Mouse (Mus musculus): Measurements from ENCODE around the gene Hist1h4b.
"Not testable (repeated sequence)": the region's sequence is repeated elsewhere in the genome, so short reads cannot be mapped to it uniquely, and the experiment has no call there.

The Hist1h4b gene

DNA sequence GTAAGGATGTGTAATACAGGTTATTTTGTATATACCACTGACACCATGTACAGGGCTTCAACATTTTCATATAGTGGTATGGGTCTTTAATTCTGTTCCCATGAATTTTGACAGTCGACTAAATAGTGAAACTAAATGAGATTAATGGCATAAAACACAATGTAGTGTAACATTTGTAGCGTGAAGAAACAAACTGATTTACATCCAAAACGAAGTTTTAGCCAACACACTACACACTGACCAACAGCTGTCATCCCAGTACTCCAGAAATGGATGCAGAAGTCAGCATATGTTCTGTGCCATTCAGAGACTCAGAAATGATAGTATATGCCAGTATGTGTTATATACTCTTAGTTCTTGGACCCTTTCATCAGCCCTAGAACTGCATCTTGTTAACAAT, 1.1 kb downstream of the Hist1h4b start:
- no peak for DNase-seq (ENCODE audit: low read depth)

DNA sequence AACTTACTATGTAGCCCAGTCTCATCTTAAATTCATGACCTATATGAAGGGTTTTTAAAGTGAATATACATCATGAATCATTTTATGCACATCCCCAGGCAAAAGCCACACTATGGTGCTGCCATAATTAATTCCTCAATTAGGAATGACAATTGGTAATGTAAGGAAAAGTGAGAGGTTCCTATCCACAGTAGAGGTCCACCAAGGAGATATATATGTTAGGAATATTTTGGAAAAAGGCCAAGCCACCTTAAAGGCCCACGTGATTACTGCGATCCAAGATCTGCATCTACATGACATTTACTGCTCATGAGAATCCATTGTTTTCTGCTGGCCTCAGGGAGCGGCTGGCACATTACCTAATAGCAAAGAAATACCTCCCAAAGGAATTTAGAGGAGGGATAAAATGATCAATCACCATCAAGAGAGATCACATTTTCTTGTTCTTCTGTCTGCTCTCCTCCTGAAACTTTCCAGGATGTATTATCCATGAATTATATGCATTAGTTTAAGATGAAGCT, 2.5 kb downstream of the Hist1h4b start:
- no peak for DNase-seq (ENCODE audit: low read depth)

DNA sequence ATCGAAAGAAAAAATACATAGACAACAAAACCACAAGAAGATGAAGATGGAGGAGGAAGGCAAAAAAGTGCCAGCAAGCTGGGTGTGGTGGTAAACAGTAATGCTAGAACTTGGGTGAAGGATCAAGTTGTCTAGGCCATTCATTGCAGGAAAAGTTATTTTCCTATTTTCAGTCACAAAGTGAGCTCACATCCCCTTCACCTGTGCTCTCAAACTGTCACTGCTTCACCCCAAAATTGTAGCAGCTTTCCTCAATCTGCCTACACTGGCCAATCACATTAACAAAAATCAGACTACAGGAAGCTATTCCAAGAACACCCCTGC, 3.1 kb downstream of the Hist1h4b start:
- DNase-seq (ENCODE audit: low read depth), result no peak

DNA sequence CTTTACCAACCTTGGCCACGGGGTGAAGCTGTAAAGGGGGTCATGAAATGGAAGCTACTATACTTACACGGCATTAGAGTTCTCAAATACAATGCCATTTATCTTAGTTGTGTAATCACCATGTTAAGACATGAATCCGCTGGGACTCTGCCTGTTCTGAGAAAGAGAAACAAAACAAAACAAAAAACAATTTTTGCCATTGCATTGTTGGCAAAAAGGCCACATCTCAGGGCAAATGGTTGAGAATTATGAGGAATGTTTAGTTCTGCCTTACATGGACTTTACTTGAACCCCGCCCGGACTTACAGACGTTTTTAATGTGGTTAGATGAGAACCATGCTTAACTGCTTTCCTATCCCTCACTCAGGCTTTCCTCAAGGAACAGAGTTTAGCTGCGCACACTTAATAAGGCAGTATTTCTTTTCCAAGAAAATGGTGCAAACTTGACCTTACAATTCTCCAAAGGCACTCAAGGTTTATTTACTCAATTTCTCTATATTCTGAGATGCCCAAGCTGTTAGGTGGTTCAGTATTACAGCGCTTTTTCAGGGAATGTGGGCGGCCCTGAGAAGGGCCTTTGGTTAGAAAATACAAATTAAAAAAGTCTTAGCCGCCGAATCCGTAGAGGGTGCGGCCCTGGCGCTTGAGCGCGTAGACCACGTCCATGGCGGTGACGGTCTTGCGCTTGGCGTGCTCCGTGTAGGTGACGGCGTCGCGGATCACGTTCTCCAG, 3.6 kb downstream of the Hist1h4b start:
- no peak for DNase-seq (ENCODE audit: low read depth)

GRCm38 (mm10) chr13:23760972-23761864, 4.4 kb downstream of the Hist1h4b start, which contains the start of gene Hist1h4a:
TSS of gene Hist1h4a (minus strand) at chr13:23761230.
- peak; percentile 86 for DNase-seq (ENCODE audit: low read depth)

DNA sequence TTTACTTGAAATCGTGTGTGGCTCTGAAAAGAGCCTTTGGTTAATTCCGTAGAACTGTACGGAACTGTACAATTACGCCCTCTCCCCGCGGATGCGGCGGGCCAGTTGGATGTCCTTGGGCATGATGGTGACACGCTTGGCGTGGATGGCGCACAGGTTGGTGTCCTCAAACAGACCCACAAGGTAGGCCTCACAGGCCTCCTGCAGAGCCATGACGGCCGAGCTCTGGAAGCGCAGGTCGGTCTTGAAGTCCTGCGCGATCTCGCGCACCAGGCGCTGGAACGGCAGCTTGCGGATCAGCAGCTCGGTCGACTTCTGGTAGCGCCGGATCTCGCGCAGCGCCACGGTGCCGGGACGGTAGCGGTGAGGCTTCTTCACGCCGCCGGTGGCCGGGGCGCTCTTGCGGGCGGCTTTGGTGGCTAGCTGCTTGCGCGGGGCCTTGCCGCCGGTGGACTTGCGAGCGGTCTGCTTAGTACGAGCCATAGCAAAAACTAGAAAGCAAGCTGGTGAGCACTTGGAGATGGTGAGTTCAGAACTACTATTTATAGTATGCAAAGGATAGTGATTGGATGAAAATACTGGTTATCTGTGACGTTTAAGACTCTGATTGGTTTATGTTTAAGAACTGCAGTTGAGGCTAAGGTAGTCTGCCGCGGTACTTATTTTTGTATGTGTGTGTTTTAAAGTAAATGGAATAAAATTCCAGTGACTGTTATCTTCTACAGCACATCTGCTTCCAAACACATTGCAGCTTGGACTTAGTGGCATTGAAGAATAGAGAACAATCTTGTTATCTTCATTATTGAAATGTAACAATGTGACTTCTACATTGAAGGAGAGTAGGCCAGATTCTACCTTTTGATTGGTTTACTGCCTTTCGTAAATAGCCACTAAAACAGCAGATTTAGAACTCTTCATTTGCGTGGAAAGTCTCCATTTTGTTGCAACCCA, 5.3 kb downstream of the Hist1h4b start, which contains the start of gene Hist1h3a:
Gene Hist1h3a, minus strand, starts transcription at position 516 of the 951 bp plus-strand sequence.
- peak; percentile 70 for DNase-seq (ENCODE audit: low read depth)

DNA sequence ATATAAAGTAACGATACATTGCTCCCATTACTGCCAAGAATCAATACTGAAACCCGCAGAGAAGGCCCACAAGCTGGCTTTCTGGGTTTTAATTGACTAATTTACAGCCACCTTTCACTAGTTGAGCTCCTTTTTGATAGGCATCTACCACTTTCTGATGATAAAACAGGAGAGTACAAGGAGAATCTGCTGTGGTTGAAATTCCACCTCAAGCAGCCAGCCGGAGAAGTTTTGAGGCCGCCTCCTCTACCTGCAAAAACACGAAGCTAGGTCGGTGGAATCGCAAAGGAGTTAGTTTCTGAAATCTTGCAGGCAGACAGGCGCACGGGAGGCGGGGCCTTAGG, 6.4 kb downstream of the Hist1h4b start:
- no peak for DNase-seq (ENCODE audit: low read depth)

- DNase-seq (ENCODE audit: low read depth), result no peak
Observed at GRCm38 (mm10) chr13:23763586-23764323, 6.9 kb downstream of the Hist1h4b start, which contains the start of gene Hist1h1a. TSS of gene Hist1h1a (plus strand) at chr13:23763666.

DNA sequence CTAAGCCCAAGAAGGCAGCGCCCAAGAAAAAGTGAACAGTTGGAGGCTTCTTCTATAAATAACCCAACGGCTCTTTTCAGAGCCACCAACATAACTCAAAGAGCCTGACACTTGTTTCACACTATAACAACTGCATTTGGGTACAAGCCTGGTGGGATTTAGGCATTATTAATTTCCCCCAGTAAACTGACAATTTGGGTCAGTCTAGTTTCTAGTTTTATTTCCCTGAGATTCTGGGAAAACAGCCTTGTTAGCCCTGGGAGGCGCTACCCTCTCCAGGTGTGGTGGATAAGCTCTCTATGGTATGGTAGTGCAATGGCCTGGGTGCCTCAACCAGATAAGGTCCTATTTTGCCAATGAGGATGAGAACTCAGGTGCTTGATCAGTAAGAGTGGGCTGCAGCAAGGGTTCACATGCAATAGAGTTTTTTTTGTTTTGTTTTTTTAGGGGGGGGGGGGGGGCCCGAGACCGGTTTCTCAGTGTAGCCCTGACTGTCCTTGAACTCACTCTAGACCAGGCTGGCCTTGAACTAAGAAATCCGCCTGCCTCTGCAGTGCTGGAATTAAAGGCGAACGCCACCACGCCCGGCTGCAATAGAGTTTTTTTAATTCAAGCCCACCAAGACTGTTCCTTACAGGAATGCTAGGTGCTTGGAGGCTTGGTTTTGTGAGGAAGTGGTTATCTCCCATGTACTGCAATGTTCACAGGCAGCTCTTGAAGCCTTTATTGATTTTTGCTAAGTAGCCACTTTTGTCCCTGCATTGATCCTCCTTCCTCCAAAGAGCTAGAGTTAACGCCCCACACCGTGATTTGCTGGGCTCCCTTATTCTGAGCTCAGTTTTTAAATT, 7.7 kb downstream of the Hist1h4b start:
- DNase-seq (ENCODE audit: low read depth), result no peak

DNA sequence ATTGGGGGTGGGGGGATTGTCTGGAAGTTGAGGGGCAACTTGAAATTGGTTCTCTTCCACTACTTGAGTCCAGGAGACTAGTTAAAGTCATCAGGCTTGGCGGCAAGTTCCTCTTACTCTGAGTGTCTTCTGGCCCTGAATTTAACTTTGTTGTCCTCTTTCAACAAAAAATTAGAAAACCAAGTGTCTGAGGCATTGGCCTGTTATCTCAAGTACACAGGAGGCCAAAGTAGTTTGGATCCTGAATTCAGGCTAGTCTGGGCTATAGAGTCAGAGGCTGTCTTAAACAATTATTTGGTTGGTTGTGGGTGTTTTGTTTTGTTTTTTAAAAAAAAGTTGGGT, 8.3 kb downstream of the Hist1h4b start:
- no peak for DNase-seq (ENCODE audit: low read depth)

DNA sequence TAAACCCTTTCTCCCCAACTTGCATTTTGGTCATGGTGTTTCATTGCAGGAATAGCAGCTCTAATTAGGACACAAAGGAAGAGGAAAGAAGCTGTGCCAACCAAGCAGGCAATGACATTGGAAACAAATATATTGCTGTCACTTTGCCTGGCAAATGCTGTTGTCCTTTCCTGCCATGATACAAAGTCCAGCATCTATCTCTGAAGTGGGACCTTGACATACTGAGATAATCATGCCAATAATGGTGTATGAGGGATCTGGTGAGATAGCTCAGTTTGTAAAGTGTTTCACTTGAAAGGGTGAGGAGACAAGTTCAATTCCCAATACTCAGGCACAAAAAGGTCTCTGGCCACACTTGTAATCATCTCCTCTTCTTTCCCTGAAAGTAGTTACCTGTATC, 10.0 kb downstream of the Hist1h4b start:
- DNase-seq (ENCODE audit: low read depth), result no peak

DNA sequence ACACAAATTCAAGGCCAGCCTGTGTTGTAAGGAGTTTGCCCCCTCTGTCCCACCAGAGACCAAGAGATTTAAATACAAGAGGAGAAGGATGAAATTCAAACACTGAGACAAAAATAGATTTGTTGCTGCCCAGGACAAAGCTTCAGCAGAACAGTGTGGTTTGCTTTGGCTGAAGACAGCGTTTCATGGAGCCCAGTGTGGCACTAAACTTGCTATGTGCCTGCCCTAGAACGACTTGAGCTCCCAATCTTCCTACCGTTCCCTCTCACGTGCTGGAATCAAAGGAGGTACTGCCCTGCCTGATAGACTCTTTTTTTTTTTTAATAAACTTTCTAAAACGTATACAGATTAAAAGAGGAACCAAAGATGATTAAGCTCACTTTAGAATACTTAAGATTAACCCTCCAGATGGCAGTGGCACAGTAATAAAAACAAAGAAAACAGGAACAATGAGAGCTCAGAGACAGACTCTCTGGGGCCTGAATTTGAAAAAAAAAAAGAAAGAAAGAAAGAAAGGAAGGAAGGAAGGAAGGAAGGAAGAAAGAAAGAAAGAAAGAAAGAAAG, 12.1 kb downstream of the Hist1h4b start:
- DNase-seq (ENCODE audit: low read depth), result no peak

- DNase-seq (ENCODE audit: low read depth), result not testable (repeated sequence)
Observed at GRCm38 (mm10) chr13:23769613-23770012, 12.8 kb downstream of the Hist1h4b start, which contains the start of gene Trim38. TSS of gene Trim38 (plus strand) at chr13:23769913.

DNA sequence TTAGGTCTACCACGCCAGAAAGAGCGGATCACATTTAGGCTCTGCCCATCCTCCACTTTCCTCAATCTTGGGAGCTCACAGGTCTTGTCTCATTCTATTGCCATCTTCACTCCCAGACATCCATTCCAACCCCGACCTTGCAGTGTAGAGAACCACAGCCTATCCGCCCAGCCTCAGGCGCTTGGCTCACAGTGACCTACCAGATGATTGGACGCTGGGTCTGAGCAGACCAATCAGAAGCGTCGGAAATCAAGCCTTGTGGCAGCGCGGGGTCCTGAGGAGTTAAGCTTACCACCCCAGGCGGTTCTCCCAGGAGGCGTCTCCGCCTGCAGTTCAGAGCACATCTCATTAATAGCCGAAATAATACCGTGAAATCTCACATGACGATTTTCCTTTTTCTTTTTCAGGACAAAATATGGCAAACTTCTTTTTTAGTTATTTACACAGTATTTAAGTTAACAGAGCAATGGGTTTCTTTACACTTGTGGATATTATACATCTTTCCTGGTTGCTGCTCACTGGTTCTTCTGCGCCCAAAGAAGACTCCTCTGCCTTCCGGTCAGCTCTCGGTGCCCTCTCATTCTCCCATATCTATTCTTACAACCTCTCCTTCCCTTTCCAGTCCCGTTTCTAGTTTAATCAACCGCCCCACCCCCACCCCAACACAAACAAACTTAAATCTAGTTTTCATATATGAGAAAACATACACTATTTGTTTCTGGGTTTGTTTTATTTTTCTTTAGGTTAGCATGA, 15.9 kb downstream of the Hist1h4b start:
- DNase-seq (ENCODE audit: low read depth), result no peak

DNA sequence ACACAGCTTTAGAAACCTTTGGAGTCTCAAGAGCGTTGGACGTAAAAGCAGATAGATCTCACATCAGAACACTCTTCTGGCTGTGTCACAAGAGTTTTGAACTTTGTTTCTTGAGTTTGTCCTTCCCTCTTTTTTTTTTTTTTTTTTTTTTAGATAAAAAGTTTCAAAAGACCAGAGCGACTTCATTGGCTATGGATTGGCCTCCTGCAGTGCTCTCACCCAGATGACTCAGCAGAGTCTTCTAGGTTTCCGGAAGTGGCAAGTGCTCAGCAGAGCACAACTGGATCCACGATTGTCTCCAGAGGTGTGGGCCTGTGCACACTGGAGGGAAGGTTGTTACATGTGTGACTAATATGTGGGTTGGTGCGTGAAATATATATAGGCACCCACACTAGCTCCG, 21.5 kb downstream of the Hist1h4b start:
- DNase-seq (ENCODE audit: low read depth), result no peak

GRCm38 (mm10) chr13:23779025-23779424, 22.2 kb downstream of the Hist1h4b start:
- no peak for DNase-seq (ENCODE audit: low read depth)

- peak; percentile 20 for DNase-seq (ENCODE audit: low read depth)
Observed at GRCm38 (mm10) chr13:23792520-23792919, 35.7 kb downstream of the Hist1h4b start.

DNA sequence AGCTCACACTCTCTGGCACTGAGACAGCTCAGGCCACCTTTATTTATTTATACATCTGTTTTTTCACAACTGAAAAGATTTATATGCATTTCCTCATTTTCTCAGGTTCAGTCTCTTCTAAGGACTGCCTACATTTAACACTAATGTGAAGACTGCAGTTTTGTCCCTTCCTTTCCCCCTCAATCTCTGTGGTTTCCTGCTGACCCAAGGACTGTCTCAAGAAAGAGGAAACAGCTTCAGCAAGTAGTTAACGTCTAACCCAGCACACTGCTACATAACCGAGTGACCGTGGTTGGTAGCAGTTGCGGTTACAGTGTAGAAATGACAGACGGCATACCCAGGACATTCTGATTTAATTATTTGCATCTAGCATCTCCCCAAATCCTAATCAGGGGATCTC, 42.6 kb downstream of the Hist1h4b start:
- DNase-seq (ENCODE audit: low read depth), result no peak

DNA sequence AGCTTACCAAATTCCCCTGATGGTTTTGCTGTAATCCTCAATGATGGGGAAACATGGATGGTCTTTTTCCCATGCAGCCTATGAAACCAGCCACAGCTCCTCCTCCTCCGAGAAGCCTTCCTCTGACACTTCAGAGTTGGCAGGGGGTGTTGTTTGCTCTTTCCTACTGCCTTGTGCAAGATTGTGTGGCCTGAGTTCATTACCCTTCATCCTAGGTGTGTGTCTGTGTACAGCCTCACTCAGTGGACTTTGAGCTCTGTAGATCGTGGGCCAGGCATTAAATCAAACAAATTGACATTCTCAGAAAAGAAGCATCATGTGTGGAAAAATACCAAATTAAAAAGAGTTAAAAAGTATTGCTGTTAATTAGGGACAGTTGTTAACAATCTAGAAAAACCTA, 47.7 kb downstream of the Hist1h4b start:
- DNase-seq (ENCODE audit: low read depth), result no peak
